Mouse (Mus musculus) lung, embryonic 16.5 days (tissue): Measurements from ENCODE around the gene Akap2. TPM values are rescaled to one million over a fixed set of nuclear protein-coding genes. Genes with fewer than 3 reads are reported as not detected.

ENCODE experiments used
- ATAC-seq: fragments of 200-750 bp; cut with Nextera tagmentation; 2 replicates; pipeline ENCODE4 v1.8.0; 2017; ENCODE audit warnings: low read depth, mild to moderate bottlenecking, moderate library complexity
- H3K27ac ChIP-seq: fragments of 300-500 bp; sonication (generic); 2 replicates; pipeline ENCODE4 v1.5.1; 2014; ENCODE audit warnings: mild to moderate bottlenecking, control low read depth, low read length
- H3K27me3 ChIP-seq: fragments of 300-500 bp; sonication (generic); 2 replicates; pipeline ENCODE4 v1.6.1; 2014; ENCODE audit warnings: low read depth, low read length, mixed read lengths; ENCODE audit not compliant: control insufficient read depth, insufficient read depth
- H3K36me3 ChIP-seq: fragments of 300-500 bp; sonication (generic); 2 replicates; pipeline ENCODE4 v1.6.1; 2014; ENCODE audit warnings: low read length; ENCODE audit not compliant: control insufficient read depth, insufficient read depth
- H3K4me1 ChIP-seq: fragments of 300-500 bp; sonication (generic); replicated peaks from 2 replicates; pipeline ENCODE4 v1.6.1; 2014; ENCODE audit warnings: low read length, mixed read lengths; ENCODE audit not compliant: control insufficient read depth, insufficient read depth
- H3K4me2 ChIP-seq: fragments of 300-500 bp; sonication (generic); 2 replicates; pipeline ENCODE4 v1.6.1; 2014; ENCODE audit warnings: low read depth, low read length, control low read depth
- H3K4me3 ChIP-seq: fragments of 300-500 bp; sonication (generic); 2 replicates; pipeline ENCODE4 v1.5.1; 2014; ENCODE audit warnings: mild to moderate bottlenecking, low read length, control low read depth
- H3K9ac ChIP-seq: fragments of 300-500 bp; sonication (generic); 2 replicates; pipeline ENCODE4 v1.6.1; 2014; ENCODE audit warnings: low read length, control low read depth
- H3K9me3 ChIP-seq: fragments of 300-500 bp; sonication (generic); 2 replicates; pipeline ENCODE4 v1.6.1; 2016; ENCODE audit warnings: low read length; ENCODE audit not compliant: control insufficient read depth
- WGBS: fragments of 180-500 bp; shearing (Covaris S2); extraction: QIAGEN DNeasy Blood & Tissue Kit; methylation state at CpG from one replicate; pipeline ENCODE4 v1.1.7; 2014; 5-methylcytosine and 5-hydroxymethylcytosine counted together
- polyA plus RNA-seq: library from polyadenylated mRNA; unstranded; fragments of >200 nt; fragmentation: Nextera tagmentation; extraction: Ambion mirVana; gene quantifications from 2 replicates; pipeline ENCODE4 v1.2.1, GENCODE M21; 2015

The Akap2 gene
- polyA plus RNA-seq, 1 experiment from 2014 or later = 44.4 TPM

- H3K9ac ChIP-seq = no peak overlapping the region
- no peak for ATAC-seq
Observed at GRCm38 (mm10) chr4:57809449-57809848, 92.0 kb downstream of the Akap2 start.

GRCm38 (mm10) chr4:57812075-57812474 is 94.6 kb downstream of the Akap2 start:
- H3K27ac ChIP-seq = no peak overlapping the region; the same call in 1 of the 2 replicates
- H3K9me3 ChIP-seq = no peaks in the 10 kb centered on the region
- WGBS = 81% methylated on average over 1 of the region's 1 CpGs
- no peak overlapping the region for H3K4me3 ChIP-seq
- no peak for ATAC-seq
- H3K4me1 ChIP-seq = peaks cover 15% of the 10 kb centered on the region
- H3K4me2 ChIP-seq = no peak overlapping the region
- H3K27me3 ChIP-seq = no peaks in the 10 kb centered on the region
- no peak overlapping the region for H3K9ac ChIP-seq
- H3K36me3 ChIP-seq = no peaks in the 10 kb centered on the region

More at GRCm38 (mm10) chr4:57809449-57809848, 92.0 kb downstream of the Akap2 start:
- H3K27me3 ChIP-seq = no peaks in the 10 kb centered on the region
- WGBS = 63% methylated on average over 4 of the region's 4 CpGs
- H3K4me2 ChIP-seq = no peak overlapping the region
- no peaks in the 10 kb centered on the region for H3K36me3 ChIP-seq
- H3K9me3 ChIP-seq = no peaks in the 10 kb centered on the region
- H3K27ac ChIP-seq = no peak overlapping the region
- H3K4me1 ChIP-seq = peaks cover 11% of the 10 kb centered on the region
- H3K4me3 ChIP-seq = no peak overlapping the region

GRCm38 (mm10) chr4:57812916-57813575 is 95.6 kb downstream of the Akap2 start:
- Histone ChIP-seq H3K27ac (peak overlapping the region; percentile 82), H3K27me3 (no peaks in the 10 kb centered on the region), H3K36me3 (peaks cover 4% of the 10 kb centered on the region; the same call in 1 of the 2 replicates), H3K4me3 (no peak overlapping the region), H3K4me1 (peaks cover 15% of the 10 kb centered on the region), H3K9me3 (no peaks in the 10 kb centered on the region), H3K4me2 (no peak overlapping the region), H3K9ac (no peak overlapping the region)
- peak; percentile 77 for ATAC-seq
- WGBS = 32% methylated on average over 7 of the region's 7 CpGs

GRCm38 (mm10) chr4:57813576-57813945 is 96.1 kb downstream of the Akap2 start:
- H3K9ac ChIP-seq = no peak overlapping the region
- H3K36me3 ChIP-seq = peaks cover 4% of the 10 kb centered on the region; the same call in 1 of the 2 replicates
- ATAC-seq = no peak; the same call in 1 of the 2 replicates
- H3K4me1 ChIP-seq = peaks cover 15% of the 10 kb centered on the region
- H3K27me3 ChIP-seq = no peaks in the 10 kb centered on the region
- H3K4me3 ChIP-seq = no peak overlapping the region
- H3K9me3 ChIP-seq = no peaks in the 10 kb centered on the region
- H3K27ac ChIP-seq = peak overlapping the region; percentile 55; the same call in 1 of the 2 replicates
- no peak overlapping the region for H3K4me2 ChIP-seq
- 69% methylated on average over 4 of the region's 4 CpGs for WGBS

- Histone ChIP-seq H3K9ac (no peak overlapping the region), H3K27ac (no peak overlapping the region), H3K4me2 (no peak overlapping the region), H3K4me1 (peaks cover 15% of the 10 kb centered on the region), H3K4me3 (no peak overlapping the region), H3K9me3 (no peaks in the 10 kb centered on the region), H3K27me3 (no peaks in the 10 kb centered on the region), H3K36me3 (peaks cover 4% of the 10 kb centered on the region; the same call in 1 of the 2 replicates)
- ATAC-seq = no peak
- 63% methylated on average over 2 of the region's 2 CpGs for WGBS
Observed at GRCm38 (mm10) chr4:57815355-57815754, 97.9 kb downstream of the Akap2 start.

- no peak overlapping the region for H3K9ac ChIP-seq
- ATAC-seq = peak; percentile 59
- peaks cover 15% of the 10 kb centered on the region for H3K4me1 ChIP-seq
- no peaks in the 10 kb centered on the region for H3K27me3 ChIP-seq
- no peak overlapping the region for H3K4me2 ChIP-seq
- 67% methylated on average over 8 of the region's 8 CpGs for WGBS
- H3K9me3 ChIP-seq = no peaks in the 10 kb centered on the region
- no peak overlapping the region for H3K4me3 ChIP-seq
- H3K36me3 ChIP-seq = peaks cover 4% of the 10 kb centered on the region; the same call in 1 of the 2 replicates
- H3K27ac ChIP-seq = no peak overlapping the region
Observed at GRCm38 (mm10) chr4:57816146-57816545, 98.7 kb downstream of the Akap2 start.

GRCm38 (mm10) chr4:57820839-57821374 is 103.5 kb downstream of the Akap2 start:
- 75% methylated on average over 24 of the region's 24 CpGs for WGBS
- Histone ChIP-seq H3K4me3 (no peak overlapping the region), H3K27ac (no peak overlapping the region), H3K27me3 (no peaks in the 10 kb centered on the region), H3K9ac (no peak overlapping the region), H3K4me2 (no peak overlapping the region), H3K4me1 (peaks cover 13% of the 10 kb centered on the region), H3K9me3 (no peaks in the 10 kb centered on the region), H3K36me3 (peaks cover 4% of the 10 kb centered on the region; the same call in 1 of the 2 replicates)
- ATAC-seq = no peak

GRCm38 (mm10) chr4:57821556-57822356 is 104.3 kb downstream of the Akap2 start:
- Histone ChIP-seq H3K4me1 (peaks cover 9% of the 10 kb centered on the region), H3K27ac (peak overlapping the region; percentile 18; the same call in 1 of the 2 replicates), H3K36me3 (peaks cover 4% of the 10 kb centered on the region; the same call in 1 of the 2 replicates), H3K27me3 (no peaks in the 10 kb centered on the region), H3K4me3 (no peak overlapping the region), H3K9me3 (no peaks in the 10 kb centered on the region), H3K9ac (peak overlapping the region; percentile 33), H3K4me2 (peak overlapping the region; percentile 30)
- WGBS = 7% methylated on average over 11 of the region's 11 CpGs
- ATAC-seq = peak; percentile 51; the same call in 1 of the 2 replicates

GRCm38 (mm10) chr4:57822641-57823040 is 105.2 kb downstream of the Akap2 start:
- peaks cover 9% of the 10 kb centered on the region for H3K4me1 ChIP-seq
- WGBS = 87% methylated on average over 5 of the region's 5 CpGs
- H3K36me3 ChIP-seq = peaks cover under 1% of the 10 kb centered on the region; the same call in 1 of the 2 replicates
- H3K4me3 ChIP-seq = no peak overlapping the region
- H3K9ac ChIP-seq = no peak overlapping the region
- ATAC-seq = no peak
- H3K9me3 ChIP-seq = no peaks in the 10 kb centered on the region
- no peak overlapping the region for H3K27ac ChIP-seq
- no peaks in the 10 kb centered on the region for H3K27me3 ChIP-seq
- H3K4me2 ChIP-seq = no peak overlapping the region
